In genomic region chr17:34038878-34039561, GRCm38 (mm10) we compare ENCODE assay signal across 9 mouse cellular contexts. TPM values are rescaled to one million over a fixed set of nuclear protein-coding genes. Genes with fewer than 3 reads are reported as not detected.
DNase-seq lines count a peak whose midpoint lies in the region; ATAC-seq and TF ChIP-seq lines count a peak whose summit lies in the region.
"Had no signal": no experiment of that assay in that cellular context is flagged by ENCODE, and none has a peak within 500 bp of the region (broad histone marks: within the 10 kb centered on the region; RNA-seq: fewer than 3 reads in every experiment).

Gene Col11a2 (plus strand): TSS chr17:34039437.

- peak; percentile 37 for DNase-seq in embryo, embryonic 11 days
- no peak for DNase-seq in embryo, embryonic 10.5 days (ENCODE audit: low spot score)
- DNase-seq in thymus, adult 2 months, result no peak
- no peak for DNase-seq in thymus, postnatal 25 days
- no peak for DNase-seq in layer of hippocampus, adult 18-20 months (ENCODE audit: low spot score in 2 of 2)
- DNase-seq in thymus, postnatal 10 days (ENCODE audit: low spot score in 2 of 2), result no peak

- no peak for TF ChIP-seq POLR2A in thymus, adult 2 months (IDR thresholded peaks at IDR 0.05; ENCODE audit: control insufficient read depth, extremely low read depth, insufficient read depth, low read length, poor library complexity)

- H3K4me3 ChIP-seq in thymus, adult 2 months (ENCODE audit: control insufficient read depth, insufficient read depth, low read length), result no peak within 1 kb of the TSS

- H3K4me1 ChIP-seq in thymus, adult 2 months (replicated peaks; ENCODE audit: control insufficient read depth, insufficient read depth, low read length), result peaks cover 10% of the 10 kb centered on the region

- peaks cover 19% of the 10 kb centered on the region for H3K36me3 ChIP-seq in thymus, adult 2 months (ENCODE audit: control insufficient read depth, insufficient read depth, low read length)

- 30% methylated on average over 27 of the region's 28 CpGs for WGBS in thymus, adult 2 months

- ATAC-seq in megakaryocyte-erythroid progenitor cell, adult 5-6 weeks (replicated peaks; ENCODE audit: low FRiP score, low TSS enrichment, poor library complexity, severe bottlenecking), result peak; percentile 42
- no peak for ATAC-seq in CD4-positive, CD25-positive, alpha-beta regulatory T cell, adult 4 months

- H3K27me3 ChIP-seq in thymus, adult 2 months (ENCODE audit: control insufficient read depth, insufficient read depth, low read length), result no peaks in the 10 kb centered on the region
- H3K27me3 ChIP-seq: CH12.LX had no signal

- no peak within 1 kb of the TSS for H3K27ac ChIP-seq in thymus, adult 2 months (ENCODE audit: control insufficient read depth, insufficient read depth, low read length)

- TF ChIP-seq CTCF in thymus, adult 2 months (IDR thresholded peaks at IDR 0.05; ENCODE audit: borderline replicate concordance, control insufficient read depth, extremely low read depth, insufficient read depth, low read length, poor library complexity), result no peak

RNA-seq across cellular contexts. Expression of gene Col11a2, which starts in this region (rescaled TPM):
- 8.5 and 11.8 TPM in 2 replicates for polyA plus RNA-seq in thymus, adult 2 months (2012; rRNA removed)
- total RNA-seq in layer of hippocampus, adult 18-20 months (2021), result 10 to 100 TPM; 22.5 to 23.4 TPM
- 1.1 and 3.6 TPM in 2 replicates for total RNA-seq in megakaryocyte-erythroid progenitor cell, adult 5-6 weeks (2014; fragmentation: Nextera tagmentation)
- 0.05 and 0.46 TPM in 2 replicates for total RNA-seq in megakaryocyte-erythroid progenitor cell, adult 5-6 weeks (2017)
- under 1 TPM; 0.15 to 0.42 TPM for polyA plus RNA-seq in CD4-positive, CD25-positive, alpha-beta regulatory T cell, adult 4 months (2017; shearing (Covaris generic))

Comparison
In these comparisons a context has a peak if more than half of its experiments do, and no peak if none do; other contexts are left out.
1. RNA of gene Col11a2 (total RNA-seq): 22.5 to 23.4 TPM in layer of hippocampus, adult 18-20 months; 0.05 to 3.6 TPM in megakaryocyte-erythroid progenitor cell, adult 5-6 weeks; every median in the first group is over 4 times any median in the second.